Mouse (Mus musculus): Measurements from ENCODE around the gene Pate3.

DNA sequence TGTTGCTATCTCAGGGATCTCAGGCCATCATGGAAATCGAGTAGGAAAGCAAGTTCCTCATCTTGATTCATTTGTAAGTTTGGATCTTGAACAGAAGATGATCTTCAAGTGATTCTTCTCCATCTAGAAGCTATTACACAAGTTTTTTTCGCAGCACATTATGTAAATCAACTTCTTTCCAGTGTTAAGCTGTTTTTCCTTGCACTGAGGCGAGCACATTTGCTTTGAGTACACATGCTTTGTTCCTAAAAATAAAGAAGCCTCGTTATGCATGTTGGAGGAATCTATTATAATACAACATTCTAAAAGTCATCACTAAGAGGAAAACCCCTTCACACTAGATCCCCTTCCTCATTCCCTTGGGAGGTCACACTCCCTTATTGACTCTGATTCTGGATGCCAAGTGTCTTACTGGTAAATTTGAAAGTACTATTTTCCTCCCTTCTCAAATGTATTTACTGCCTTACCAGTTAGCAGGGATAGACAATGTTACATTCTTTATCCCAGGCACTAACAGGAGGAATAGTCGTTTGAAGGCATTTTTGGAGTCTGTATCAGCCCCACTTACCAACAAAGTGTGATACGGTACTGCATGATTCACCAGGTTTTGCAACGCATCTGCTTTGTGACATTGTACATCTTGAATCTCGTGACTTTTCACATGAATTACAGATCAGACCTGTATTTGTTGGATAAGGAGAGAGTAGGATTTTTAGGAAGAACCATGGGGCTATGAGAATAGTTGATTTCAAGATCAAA lies 40.2 kb downstream of the Pate3 start:
- TF ChIP-seq CTCF (IDR thresholded peaks at IDR 0.05; ENCODE audit: low read depth), result no peak
- TF ChIP-seq EP300 (optimal IDR thresholded peaks at IDR 0.05), result no peak
